Mouse (Mus musculus) ZHBTc4 (cell line): ENCODE measurements around the gene Tmem223.

Experiments used
- DNase-seq: peaks from one replicate; pipeline ENCODE4 v3.0.0-alpha.2; 2011; ENCODE audit warnings: low read depth, low spot score

The Tmem223 gene

DNA sequence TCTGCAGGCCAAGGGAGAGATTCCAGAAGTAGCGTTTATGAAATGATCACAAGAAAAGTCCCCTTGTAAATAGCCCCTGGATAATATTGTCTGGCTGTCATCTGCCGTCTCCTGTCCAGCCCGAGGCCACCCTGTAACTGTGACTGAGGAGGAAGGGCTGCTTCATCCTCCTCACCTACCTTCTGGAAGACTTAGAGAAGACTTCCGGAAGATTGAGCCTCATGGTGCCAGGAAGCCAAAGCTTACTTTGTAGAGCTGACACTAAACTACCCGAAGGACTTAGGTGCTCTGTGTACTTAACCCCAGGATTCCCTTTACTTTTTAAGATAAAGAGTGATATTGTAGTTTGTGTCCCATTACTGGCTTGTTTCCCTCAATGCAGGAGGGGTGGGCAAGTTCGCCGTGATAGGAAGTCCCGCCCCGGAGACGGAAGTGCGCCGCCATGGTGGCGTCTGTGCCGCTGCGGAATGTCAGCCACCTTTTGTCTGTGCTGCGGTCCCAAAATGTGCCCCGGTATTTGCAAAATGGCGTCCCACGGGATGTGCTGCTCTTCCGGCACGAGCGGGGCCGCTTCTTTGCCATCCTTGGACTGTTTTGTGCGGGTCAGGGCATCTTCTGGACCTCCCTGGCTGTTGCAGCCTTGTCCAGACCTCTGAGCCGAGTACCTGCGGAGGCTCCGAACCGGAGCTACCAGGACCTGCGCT is at the start of gene Tmem223:
Gene Tmem223 (plus strand): TSS at position 430 of the 704 bp plus-strand sequence.
- peak; percentile 91 for DNase-seq

DNA sequence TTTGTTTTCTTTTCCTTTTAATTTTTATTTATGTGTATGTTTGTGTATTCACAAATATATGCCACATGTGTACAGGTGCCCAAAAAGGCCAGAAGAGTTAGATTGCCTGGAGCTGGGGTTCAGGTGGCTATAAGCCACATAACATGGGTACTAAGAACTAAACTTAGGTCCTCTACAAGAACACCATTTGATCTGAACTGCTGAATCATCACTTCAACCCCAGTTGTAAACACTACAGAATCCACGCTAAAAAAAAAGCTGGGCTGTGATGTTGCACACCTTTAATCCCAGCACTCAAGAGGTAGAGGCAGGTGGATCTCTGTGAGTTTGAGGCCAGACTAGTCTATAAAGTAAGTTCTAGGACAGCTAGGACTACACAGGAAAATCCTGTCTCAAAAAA is 49.4 kb upstream of the Tmem223 start:
- no peak for DNase-seq

DNA sequence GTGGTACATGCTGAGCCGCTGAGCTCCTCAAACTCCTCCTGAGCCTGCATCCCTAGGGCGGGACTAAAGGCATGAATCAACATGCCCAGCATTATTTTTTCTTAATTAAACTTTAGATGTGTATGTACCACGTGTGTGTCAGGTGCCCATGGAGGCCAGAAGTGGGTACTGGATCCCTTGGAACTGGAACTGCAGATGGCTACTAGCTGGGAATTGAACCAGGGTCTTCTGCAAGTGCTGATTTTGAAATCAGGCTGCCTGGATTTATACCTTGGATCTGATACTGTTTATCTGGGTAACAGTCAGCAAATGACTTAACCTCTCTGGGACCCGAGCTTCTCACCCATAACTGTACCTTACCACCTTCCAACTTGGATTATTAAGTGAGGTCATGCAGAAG is 48.8 kb upstream of the Tmem223 start:
- no peak for DNase-seq

DNA sequence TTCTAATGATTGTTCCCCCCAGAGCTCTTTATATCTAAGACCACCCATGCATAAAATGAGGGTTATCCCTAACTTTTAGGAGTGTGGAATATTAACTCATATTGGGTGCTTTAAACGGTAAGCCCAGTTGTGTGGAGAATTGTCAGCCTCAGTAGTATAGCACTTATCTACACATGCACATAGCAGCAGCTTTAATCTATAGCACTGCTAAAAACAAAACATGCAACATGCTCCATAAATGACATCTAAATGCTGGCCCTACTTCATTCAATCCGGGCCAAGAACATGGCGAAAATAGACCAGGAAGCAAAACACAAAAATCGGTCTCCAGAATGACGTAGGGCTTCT is 48.3 kb upstream of the Tmem223 start:
- no peak for DNase-seq

DNA sequence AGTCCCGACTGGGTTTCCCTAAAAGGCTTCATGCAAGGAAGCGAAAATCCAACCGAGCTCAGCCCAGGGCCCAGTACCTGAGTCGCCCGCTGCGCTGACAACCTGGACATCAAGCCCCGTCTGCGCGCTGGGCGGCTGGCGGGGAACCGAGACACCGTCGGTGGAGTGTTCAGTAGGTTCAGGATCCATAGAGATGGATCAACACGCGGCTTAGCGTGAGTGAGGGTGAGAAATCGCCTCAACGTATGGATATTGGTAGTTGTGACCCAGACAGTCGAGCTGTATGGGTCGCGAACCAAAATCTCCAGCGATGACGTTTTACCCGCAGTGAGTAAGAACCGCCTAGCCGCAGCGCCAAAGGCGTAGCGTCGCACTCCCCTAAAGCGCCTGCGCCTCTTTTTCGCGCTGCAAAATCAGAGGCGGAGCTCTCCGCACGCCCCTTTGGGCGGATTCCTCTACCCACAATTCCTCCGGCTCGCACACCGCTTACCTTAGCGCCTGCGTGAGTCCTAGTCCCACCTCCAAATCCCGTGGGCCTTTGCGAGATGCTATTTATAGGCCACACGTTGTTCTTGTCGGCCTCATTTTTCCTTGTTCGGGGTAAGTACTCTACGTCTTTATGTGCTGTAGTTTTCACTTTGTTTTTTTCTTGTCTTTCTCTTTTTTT is 47.8 kb upstream of the Tmem223 start, which contains the start of gene Slc3a2:
Gene Slc3a2 (minus strand): TSS at position 463 of the 667 bp plus-strand sequence.
- DNase-seq = peak; percentile 99

DNA sequence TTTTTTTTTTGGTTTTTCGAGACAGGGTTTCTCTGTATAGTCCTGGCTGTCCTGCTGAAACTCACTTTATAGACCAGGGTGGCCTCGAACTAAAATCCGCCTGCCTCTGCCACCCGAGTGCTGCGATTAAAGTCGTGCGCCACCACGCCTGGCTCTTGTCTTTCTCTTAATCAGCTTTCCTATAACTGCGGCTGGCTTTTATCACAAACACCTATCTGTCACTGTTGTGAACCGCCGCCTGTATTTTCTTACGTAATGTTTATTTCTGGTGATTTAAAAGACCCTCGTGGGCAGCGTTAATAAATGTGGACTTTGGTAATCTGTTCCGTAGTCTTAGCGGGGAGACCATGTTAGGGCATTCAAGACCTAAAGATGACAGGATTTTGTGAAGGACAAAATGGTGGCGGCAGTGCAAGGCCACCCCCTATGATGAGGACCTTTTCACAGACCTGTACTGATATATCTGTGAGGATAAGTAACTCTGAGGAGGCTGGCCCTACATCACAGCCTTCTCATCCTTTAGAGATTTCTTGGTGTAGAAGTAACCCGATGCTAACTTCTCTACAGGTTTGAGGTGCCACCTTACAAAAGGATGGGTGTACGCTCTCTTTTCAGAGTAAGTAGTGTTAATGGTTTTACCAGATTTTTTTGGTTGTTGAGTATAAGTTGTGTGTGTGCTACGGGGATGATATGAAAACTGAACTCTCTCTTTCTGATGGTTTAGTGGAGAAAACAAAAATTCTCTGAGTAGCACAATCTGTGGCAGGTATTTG is 47.0 kb upstream of the Tmem223 start:
- DNase-seq = no peak

DNA sequence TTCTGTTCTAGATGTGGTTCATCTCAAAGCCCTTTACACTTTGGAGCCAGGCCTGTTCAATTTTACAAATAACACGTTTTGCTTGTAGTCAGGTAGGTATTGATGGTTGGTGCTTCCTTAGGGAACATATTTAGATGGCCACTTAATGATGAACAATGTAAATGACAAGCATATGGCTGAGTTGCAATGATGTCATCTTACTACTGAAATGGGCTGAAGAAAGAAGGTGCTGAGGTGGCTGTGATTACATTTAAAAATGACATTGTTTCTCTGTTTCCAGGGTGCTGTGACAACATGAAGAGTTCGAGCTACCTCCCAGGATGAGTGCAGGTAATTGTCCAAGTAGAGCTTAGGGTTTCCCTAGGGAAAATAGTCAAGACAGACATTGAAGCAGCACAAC is 46.4 kb upstream of the Tmem223 start:
- DNase-seq = no peak

DNA sequence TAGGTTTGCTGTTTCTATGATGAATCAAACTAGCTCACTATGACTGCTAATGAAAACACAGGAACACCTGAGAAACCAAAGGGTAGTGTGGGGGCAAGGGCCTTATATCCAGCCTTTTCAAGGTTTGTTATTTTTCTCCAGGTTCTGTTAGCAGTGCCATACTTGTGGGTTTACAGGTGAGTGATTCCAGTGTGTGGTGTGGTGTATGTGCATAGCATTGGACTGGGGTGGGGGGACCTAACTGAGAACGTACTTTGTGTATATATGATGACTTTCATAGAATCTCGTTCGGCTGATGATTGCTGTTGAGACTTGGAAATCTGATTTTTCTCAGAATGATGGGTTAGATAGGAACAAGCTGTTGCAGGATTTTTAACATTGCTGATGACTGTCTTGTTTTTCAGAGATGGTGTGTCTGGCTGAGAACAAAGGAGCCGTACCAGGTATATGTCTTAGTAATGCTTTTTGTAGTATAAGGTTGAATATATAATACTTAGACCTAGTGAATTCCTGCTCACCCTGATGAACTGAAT is 45.6 kb upstream of the Tmem223 start:
- no peak for DNase-seq

DNA sequence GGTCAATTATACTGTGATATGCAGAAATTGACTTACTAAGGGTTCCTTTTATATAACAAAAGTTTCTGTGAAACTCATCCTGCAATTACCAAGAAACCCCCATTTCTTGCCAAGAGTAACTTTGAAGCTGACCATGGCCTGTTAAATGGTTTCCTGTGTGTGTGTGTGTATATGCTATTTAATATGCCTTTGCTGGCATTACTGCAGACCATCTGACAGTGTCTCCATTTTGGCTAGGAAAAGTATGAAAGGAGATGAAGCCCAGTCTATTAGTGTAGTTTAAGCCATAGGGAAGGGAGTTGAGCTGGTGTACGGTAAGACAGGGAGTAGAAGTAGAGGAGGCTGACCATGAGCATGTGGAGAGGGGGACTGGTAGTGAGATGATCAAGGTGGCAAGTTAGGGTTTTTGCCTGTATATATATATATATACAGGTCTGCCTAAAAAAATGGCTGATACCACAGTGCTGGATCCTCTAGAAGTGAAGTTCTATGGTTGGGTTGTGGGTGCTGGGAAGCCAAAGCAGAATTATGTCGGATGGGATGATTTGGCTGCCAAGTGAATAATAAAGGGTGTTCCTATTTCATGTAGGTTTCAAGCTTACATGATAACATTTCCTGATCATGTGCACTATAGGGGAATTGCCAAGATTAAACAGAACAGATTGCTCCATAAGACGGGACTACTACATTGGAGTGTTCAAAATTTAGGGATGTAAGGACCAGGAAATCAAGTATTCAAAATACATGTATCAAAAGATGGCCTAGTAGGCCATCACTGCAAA is 44.0 kb upstream of the Tmem223 start:
- peak; percentile 79 for DNase-seq

DNA sequence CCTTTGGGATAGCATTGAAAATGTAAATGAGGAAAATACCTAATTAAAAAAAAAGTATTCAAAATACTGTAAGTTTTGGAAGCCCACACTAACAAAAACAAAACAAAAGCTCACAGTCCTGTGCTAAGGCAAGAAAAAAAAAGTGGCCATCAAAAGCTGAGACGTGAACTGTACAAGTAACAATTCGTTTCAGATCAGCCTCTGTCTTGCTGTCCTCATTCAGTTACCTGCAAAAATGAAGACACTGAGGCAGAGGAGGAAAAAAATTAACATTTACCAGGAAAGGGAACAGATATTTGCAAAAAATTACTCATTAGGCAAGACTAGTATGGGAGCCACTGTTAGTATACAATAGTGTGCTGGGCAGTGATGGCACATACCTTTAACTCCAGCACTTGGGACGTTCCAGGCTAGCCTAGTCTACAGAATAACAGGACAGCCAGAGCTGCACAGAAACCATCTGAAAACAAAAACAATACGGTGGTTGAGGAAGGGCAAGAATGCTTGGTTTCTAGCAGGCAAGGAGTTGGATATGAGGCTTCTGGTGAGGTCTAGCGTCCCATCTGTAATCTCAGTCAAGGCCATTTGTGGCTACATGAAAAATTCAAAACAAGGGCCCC is 43.2 kb upstream of the Tmem223 start:
- DNase-seq = peak; percentile 87

DNA sequence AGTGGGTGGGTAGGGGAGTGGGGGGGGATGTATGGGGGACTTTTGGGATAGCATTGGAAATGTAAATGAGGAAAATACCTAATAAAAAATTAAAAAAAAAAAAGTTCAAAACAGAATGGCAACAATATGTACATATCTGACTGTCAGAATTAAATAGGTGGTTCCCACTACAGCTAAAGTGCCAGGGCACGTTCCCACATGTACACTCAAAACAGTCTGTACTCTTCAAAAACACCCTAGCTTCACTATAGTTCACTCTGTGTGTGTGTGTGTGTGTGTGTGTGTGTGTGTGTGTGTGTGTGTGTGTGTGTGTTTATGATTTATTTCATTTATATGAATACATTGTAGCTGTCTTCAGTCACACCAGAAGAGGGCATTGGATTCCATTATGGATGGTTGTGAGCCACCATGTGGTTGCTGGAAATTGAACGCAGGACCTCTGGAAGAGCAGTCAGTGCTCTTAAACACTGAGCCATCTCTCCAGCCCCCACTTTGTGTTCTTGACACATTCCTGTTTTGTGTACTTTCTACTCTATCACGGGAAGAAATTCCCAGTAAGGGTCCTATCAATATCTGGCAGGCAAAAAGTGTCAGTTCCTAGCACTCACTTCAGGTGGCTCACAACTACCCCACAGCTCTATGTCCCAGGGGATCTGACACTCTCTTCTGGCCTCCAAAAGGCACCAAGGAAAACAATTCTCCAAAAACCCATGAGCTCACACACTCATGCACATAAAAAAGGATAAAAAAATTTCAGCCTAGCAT is 42.3 kb upstream of the Tmem223 start:
- DNase-seq = peak; percentile 63

DNA sequence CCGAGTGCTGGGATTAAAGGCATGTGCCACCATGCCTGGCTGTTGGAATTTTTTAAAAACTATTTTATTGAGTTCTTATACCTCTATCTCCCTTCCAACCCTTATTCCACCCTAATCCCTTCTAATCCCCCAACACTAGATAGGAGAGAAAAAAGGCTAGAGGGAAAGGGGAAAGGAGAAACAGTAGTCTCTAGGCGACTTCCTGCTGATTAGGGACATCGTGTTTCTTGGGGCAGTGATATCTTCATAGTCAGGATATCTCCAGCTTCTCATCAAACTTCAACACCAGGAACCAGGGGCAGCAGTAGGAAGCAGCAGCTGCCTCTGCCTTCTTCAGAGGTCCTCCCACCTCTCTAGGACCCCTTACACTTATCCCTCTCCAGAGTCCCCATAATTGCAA is 36.5 kb upstream of the Tmem223 start:
- no peak for DNase-seq

DNA sequence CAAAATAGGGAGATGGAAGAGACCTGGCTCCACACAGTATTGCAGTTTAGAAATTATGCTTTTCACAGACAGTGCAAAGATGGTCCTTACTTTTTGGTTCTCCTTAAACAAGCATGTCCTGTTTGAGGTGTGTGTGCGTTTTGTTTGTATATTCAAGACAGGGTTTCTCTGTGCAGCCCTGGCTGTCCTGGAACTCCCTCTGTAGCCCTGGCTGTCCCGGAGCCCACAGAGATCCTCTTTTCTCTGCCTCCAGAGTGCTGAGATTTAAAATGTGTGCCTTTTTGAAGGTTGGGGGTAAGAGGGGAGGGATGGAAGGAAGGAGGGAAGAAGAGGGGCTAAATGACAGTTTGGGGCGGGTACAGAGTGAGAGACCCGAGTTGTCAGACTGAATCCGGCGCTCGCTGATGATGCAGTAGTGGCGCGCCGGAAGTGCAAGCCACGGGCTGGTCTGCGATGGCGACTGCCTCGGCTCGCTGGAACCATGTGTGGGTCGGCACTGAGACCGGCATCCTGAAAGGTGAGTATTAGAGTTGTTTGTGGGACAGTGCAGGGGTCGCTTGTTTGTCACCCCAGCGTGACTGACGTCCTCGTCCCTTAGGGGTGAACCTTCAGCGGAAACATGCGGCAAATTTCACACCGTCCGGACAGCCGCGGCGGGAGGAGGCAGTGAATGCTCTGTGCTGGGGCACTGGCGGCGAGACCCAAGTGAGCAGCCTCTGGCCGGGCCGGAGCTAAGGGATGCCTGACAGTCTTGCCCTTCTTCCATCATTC is 35.2 kb upstream of the Tmem223 start, which contains the start of gene Wdr74:
Gene Wdr74 (plus strand): TSS at position 439 of the 771 bp plus-strand sequence.
- DNase-seq = peak; percentile 96

DNA sequence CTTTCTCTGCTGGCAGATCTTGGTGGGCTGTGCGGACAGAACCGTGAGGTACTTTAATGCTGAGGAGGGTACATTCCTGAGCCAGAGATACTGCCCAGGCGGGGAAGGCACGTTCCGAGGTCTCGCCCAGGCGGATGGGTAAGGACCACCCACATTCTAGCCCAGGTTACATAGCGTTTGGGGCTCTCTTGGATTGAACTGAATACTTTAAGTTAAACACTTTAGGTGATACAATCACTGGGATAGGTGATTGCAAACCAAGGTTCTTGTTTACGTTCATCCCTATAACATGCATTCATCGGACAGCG is 34.7 kb upstream of the Tmem223 start:
- DNase-seq = peak; percentile 77

DNA sequence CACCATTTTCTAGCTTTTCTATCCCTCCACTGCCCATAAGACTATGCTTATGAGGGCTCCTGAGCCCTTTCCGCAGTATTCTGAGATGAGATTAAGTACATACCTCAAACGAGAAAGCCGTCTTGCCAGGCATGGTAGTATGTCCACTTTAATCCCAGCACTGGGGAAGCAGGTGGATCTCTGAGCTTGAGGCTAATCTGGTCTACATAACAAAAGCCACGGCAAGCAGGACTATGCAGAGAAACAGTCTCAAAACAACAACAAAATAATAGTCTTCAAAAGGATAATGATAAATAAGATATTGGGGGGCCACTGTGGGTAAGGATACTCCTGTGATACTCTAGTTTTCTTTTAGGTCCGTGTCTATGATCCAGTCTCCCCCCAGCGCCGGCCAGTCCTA is 31.9 kb upstream of the Tmem223 start:
- DNase-seq = no peak

DNA sequence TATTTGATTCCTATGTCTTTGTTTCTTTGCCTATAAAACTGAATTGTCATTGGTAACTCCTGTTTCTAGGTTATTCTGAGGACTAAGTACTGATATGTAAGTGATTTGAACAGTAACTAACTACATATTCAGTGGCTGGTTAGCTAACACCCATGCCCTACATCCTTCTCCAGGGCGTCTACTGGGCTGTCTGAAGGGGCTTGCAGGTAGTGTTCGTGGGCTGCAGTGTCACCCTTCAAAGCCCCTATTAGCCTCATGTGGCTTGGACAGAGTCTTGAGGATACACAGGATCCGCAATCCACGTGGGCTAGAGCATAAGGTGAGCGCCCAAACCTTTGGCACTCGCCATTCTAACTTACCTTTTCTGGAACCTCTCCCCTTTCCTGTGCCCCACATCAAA is 31.1 kb upstream of the Tmem223 start:
- no peak for DNase-seq

DNA sequence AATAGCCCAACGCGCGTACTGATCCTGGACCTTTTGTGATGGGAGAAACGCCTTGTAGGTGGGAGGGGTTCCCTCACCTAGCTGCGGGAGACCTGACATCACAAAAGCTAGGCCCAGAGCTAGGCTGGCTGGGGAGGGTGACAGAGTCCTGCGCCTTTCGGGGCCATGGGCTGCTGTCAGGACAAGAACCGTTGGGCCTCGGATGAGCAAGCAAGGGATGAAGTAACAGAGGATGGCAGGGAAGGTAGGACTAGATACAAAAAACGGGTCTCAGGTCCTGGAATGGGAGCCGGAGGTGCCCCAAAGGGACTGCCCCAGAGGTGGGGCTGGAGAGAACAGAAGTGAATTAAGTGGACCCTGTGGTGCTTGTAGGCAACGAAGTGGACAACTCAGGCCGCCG is 30.2 kb upstream of the Tmem223 start, which contains the start of gene 1700092M07Rik:
Gene 1700092M07Rik (plus strand): TSS at position 116 of the 400 bp plus-strand sequence.
- peak; percentile 74 for DNase-seq

DNA sequence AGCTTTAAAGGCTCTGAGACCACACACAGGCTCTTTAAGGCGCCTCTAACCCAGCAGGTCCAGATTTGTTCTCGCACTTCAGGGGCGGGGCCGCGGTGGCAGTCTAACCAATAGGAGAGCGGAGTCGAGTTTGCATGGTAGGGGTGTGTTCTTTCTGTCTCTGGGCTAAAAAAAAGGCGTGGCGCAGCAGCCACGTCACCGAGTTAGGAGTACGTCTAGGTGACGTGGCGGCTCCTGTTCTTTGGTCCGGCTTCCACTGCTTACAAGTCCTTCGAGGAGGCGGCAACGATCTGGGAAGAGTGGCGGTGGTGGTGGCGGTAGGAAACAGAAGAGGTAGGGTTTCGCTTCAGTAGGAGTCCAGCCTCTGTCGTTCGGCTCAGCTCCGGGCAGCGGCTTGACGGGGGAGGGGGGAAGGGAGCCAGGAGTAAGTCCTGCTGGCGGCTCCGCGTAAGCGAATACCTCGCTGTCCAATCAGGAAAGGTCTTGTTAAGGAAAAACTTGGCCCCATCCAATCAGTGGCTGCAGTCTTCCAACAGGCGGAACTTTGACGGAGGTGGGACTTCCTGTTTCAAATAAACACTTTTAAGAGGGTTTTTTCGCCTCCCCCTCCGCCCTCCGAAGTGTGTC is 29.4 kb upstream of the Tmem223 start, which contains the start of gene Stx5a:
Gene Stx5a (plus strand): TSS at position 171 of the 627 bp plus-strand sequence.
- peak; percentile 99 for DNase-seq

DNA sequence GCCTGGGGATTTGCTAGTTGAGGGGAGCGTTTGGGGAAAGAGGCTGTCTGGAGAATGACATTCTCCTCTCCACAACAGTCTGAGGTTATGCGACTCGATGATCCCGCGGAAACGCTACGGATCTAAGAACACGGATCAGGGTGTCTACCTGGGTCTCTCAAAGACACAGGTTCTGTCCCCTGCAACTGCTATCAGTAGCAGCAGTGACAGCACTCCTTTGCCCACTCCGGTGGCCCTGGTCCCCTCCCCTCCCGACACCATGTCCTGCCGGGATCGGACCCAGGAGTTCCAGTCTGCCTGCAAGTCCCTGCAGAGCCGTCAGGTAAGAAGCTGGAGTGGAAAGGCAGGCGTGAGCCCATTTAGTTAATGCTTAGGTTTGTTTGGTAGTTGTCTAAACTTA is 28.6 kb upstream of the Tmem223 start:
- DNase-seq = no peak
